Mouse (Mus musculus) heart, adult 8-10 months (tissue): Measurements from ENCODE around the gene Dlgap4. TPM values are rescaled to one million over a fixed set of nuclear protein-coding genes. Genes with fewer than 3 reads are reported as not detected.

Experiments
- DNase-seq: peaks from one replicate; pipeline ENCODE4 v3.0.0; 2022; ENCODE audit warnings: low spot score
- total RNA-seq, 4 experiments: library from RNA; stranded (reverse); gene quantifications; 2 replicates each; pipeline ENCODE4 v1.2.4; 2022

The Dlgap4 gene
- total RNA-seq, 4 experiments from 2014 or later = 29.1 to 42.6 (median 32.1) TPM

DNA sequence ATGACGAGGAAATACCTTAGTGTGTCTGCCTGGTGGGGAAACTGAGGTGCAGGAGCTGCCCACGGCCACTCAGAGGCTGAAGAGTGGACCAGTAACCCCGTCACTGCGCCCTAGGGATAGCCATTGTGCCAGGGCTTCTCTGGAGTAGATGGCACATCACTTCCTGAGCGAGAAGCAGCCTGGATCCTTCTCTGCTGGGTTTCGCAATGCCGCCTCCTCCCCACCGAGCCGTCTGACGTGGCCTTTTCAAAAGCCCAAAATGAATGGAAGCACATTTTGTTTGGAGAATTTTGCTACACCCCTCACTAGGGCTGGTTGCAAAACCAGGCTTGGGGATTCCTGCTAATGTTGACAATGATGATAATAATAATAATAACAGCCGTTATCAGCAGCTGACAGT is 4.0 kb downstream of the Dlgap4 start:
- DNase-seq = peak; percentile 35

DNA sequence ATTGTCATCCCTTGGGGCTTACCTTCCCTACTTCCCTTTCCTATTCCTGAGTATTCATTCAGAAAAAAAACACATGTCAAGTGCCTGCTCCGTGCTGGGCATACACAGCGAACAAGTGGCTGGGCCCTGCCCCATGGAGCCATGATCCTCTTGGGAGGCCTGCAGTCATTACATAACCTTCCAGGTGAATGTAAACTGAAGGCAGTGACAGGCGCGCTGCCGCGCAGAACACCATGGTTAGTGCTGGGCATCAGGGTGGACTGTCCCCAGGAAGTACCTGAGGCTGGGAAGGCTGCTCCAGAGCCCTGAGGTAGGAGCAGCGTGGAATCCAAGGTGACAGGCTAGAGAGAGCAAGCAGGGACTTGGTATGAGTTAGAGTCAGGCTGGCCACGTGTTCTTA is 7.4 kb downstream of the Dlgap4 start:
- DNase-seq = no peak

DNA sequence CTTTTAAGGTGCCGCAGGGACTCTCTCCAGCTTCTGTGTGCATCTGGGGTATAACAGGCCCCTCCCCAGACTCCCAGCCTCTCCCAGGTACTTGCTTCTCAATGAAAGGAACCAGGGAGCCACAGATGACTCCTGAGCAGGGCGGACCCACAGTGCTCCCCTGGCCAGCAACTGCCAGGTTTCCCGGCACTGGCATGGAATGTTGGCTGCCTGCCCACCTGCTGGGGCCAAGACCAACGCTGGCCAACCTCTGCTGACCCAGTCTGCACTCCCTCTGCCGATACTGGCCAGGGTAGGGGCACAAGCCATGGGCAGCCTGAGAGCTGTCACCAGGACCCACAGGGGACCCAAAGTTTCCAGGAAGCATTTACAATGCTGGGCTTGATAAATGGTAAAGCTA is 7.9 kb downstream of the Dlgap4 start:
- DNase-seq = peak; percentile 55

DNA sequence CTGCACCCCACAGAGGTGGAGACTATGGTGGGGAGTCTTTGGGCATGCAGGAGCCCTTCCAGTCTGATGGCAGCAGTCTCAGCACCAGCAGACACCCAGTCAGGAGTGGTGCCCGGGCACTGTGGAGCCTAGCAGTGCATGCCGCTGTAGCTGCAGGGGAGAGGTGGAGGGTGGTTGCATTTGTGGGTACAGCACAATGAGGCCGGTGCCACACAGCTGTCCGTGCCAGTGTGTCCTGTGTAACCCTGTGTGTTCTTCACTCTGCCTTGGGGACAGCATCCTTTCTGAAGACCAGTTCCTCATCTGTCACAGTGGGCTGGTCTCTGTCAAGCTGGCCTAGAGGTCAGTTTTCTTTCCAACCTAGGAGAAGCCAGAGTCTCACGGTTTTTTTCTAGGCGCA is 8.7 kb downstream of the Dlgap4 start:
- no peak for DNase-seq

DNA sequence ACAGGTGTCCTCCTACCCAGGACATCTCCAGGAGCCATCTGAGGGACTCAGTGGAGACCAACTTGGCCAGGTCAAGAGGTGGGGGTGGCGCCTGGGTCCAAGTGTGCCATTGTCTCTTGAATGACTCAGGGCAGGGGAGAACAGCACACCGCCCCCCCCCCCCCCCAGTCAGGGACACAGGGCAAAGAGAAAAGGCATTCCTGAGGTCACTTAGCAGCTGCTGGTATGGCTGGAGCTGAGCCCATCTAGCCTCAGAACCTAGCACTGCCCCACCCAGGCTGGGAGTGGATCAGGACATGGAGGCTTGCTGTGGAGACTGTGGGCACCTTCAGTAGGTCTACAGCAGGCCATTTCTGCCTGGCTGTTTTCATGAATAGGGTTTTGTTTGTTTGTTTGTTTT is 9.7 kb downstream of the Dlgap4 start:
- no peak for DNase-seq

DNA sequence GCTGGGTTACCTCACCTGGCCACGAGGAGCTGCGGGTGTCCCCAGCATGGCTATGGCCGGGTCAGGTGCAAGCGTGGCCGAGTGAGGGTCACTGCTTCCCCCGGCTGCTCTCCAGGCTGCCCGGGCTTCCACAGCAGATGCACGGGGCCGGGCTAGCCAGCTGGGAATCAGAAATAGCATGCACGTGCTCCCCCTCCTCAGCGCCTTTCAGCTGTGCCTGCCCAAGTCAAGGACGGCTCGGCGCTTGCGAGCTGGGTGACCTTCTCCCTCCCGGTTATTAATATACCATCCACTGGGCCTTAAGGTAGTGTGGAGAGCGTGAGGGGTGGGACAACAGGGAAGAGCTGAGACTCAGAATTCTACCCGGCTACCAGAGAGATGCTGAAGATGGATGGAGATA is 11.8 kb downstream of the Dlgap4 start:
- DNase-seq = peak; percentile 35

DNA sequence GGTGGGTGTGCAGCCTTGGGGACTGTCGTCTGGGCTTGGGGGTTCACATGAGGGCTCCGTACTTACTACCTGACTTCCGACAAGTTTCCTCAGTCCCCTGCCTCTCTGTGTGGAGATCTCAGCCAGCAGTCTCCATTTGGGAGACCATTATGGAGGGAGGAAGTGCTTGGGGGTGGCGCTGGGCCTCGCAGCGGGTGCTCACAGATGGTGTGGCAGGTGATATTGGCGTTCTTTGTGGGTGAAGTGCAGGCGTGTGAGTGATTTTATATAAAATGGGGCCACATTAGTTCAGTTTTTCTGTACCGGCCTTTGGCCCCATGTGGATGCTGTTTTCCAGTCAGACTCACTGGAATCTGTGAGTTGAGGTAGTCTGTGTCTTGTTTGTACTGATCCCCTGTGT is 12.6 kb downstream of the Dlgap4 start:
- DNase-seq = no peak

DNA sequence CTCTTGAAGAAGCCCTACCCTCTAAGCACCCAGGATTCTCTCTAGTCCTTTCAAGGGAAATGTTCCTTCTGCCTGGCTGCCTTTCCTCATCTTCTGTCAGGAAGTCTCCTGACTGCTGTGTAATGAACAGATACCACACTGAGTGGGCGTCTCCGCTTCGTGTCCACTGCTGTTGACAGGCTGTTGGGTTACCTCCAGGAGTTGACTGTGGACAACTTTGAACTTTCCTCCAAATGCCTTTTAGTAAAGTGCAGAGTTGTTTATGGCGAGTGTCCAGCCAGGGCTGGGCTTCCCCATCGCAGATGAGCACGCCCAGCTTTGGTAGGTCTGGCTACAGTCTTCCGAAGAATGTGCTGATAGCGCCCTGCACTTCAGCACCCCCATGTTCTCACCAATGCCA is 13.0 kb downstream of the Dlgap4 start:
- DNase-seq = peak; percentile 70

DNA sequence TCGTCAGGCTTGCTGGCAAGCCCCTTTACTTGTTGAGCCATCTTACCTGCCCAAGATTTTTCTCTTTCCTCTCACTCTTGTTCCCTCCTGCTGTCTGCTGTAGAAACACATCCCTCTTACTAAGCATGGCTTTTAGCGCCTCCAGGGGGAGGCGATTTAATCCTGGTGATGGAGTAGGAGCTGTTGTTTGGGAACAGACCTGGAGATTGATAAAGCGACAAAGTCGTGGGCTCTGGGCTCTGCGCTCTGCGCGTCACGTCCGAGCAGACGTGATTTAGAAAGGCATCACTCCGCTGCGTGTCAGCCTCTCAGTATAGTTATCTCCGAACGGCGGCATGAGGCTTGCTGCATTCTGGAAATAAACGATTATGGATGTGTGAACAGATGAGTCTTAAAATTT is 14.4 kb downstream of the Dlgap4 start:
- no peak for DNase-seq

DNA sequence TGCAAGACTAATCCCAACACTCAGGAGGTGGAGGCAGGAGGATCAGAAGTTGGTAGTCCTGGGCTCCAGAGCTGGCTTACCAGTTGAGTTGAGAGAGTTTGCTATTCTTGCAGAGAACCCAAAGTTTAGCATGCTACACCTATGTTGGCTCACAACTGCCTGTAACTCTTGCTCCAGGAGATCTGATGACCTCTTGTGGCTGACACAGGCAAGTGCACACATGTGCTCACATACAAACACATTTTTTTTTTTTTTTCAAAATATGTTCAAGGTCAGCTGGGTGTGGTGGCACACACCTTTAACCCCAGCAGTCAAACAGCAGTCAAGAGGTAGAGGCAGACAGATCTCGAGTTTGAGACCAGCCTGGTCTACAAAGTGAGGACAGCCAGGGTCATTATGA is 16.8 kb downstream of the Dlgap4 start:
- DNase-seq = no peak

DNA sequence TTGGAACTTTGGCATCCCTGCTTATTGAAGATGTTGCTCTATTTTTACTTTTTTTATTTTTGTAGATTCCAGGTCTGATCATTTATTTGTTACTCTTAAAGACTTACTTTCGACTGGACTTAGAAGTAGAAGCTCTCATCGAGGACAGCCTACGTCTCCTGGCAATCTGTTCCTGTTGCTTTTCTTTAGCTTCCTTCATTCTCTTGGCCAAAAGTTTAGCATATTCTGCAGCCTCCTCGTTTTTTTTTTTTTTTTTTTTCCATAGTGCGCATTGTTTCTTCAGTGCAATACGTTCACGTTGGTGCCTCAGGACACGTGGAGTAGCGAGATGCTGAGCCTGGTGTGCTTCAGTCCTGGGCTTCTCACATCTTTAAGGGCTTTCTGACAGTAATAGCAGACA is 19.2 kb downstream of the Dlgap4 start:
- no peak for DNase-seq

DNA sequence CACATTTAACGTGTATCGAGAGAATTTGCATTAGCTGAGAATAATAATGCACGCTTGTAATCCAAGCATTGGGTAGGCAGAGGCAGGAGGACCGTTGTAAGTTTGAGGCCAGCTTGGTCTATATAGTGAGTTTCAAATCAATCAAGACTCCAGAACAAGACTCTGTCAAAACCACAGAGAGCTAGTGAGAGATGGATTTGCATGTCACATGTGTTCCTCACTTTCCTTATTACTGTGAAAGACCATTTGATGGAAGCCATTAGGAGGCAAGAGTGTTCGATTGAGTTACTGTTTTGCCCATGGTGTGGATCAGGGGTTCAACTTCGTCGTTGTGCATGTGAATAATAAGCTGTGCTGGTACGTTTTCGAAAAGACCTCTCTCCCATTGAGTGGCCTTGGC is 21.6 kb downstream of the Dlgap4 start:
- no peak for DNase-seq

DNA sequence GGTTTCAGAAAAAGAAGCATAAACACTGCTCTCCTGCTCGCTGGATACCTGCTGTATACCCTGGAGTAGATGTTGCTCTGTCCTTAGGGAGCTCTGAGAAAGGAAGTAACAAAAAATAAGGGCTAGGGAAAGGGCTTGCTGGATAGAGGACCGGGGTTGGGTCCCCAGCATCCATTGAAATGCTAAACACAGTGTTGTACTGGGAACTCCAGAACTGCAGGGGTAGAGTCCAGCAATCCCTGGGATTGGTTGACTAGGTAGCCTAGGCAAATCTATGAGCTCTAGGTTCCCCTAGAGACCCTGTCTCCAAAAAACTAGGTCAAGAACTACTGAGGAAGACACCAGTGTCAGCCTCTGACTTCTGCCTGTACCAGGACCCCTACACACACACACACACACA is 27.6 kb downstream of the Dlgap4 start:
- DNase-seq = no peak

DNA sequence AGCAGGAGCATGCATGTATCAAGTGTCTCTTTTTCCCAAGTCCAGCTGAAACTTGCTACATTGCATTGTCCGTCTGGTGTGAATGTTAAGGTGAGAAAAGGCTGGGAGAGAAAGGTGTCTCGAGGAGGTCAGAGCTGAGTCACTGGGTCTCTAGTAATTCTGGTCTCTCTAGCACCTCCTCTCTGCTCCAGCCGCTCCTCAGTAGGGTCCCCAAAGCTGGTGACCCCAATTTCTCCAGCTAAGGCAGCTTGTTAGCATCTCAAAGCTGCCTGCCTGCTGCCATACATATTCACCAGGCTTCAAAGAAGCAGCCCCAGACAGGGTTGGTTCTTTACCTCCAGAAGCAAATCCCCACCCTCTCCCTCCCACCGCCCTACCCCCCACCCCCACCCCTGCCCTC is 29.4 kb downstream of the Dlgap4 start:
- DNase-seq = no peak

DNA sequence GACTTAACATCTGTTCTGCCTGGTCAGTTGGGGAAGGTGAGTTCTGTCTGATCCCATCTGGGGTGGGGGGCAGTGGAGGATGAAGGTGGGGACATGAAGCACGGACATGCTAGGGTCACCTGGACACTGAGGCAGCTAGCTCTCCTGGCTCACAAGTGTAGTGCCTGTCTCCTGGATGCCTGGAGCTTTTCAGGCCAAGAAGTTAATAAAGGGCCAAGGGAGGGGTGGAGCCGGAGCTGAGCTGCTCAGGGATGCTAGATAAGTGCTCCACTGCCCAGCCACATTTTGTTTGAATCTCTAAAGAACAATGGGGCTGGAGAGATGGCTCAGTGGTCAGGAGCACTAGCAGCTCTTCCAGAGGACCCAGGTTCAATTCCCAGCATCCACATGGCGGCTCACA is 29.9 kb downstream of the Dlgap4 start:
- DNase-seq = no peak

DNA sequence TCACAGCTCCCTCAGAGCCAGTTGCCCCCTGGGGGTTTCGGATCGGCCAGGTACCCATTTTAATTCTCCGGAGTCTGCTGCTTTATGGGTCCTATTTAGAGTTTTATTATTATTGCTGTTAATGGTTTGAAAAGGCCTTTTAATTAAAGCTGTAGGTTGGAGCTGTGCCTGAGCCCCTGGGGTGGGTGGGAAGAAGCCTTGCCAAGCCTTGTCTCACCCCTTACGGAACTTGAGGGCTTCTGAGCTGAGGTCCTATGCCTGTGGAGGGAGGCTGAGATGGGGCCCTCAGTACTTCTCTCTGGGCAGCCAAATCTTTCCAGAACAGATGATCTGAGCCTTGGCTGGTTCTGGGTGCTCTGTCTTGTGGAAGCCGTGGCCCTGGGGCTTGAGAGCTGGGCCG is 31.6 kb downstream of the Dlgap4 start:
- no peak for DNase-seq

DNA sequence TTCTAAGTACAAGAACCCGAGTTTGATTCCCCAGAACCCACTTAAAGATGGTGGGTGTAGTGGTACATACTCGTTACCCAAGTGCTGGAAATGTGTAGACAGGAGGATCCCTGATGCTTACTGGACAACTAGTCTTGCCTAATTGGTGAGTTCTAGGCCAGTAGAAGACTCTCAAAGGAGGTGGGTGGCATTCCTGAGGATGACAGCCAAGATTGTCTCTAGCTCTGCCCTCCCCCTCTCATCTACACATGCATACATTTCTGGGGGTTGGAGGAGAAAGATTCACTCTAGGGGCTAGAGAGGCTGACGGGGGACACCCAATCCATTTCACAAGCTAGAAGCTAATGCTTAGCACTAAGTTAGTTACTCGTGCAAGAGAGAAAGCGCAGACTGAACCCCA is 33.4 kb downstream of the Dlgap4 start:
- no peak for DNase-seq

DNA sequence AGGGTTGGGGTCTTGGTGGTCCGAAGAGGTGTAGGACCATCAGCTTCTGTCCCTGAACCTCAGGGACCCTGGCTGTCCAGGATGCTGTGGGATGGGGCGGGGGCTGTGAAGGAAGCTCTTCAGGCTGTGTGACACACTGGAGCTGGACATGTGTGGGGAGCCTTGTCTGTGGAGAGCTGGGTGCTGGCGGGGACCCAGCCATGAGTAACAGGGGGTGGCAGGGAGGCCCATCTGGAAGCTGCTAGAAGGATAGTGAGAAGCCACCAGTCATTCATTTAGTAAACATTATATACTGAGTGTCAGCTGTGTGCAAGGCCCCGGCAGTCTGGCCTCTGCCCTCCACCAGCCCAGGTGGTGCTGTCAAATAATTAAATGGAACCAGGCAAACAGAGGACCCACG is 34.5 kb downstream of the Dlgap4 start:
- DNase-seq = no peak

DNA sequence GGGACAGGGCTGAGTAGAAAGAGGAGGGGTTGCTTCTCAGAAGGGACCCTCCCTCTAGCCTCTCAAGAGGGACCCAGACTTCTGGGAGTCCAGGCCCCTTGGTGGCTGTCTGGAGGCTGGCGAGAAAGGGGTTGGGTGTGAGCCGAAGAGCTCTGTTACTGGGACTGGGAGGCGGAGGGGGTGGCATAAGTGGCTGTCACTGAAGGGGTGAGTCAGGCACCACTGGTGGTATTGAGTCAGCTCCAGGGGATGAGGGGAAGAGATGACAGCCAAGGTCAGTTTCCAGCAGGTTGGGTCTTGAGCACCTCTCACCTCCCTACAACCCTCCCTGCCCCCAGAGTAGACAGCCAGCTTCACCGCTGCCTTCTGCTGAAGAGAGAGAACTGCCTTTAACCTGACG is 35.9 kb downstream of the Dlgap4 start:
- DNase-seq = no peak

DNA sequence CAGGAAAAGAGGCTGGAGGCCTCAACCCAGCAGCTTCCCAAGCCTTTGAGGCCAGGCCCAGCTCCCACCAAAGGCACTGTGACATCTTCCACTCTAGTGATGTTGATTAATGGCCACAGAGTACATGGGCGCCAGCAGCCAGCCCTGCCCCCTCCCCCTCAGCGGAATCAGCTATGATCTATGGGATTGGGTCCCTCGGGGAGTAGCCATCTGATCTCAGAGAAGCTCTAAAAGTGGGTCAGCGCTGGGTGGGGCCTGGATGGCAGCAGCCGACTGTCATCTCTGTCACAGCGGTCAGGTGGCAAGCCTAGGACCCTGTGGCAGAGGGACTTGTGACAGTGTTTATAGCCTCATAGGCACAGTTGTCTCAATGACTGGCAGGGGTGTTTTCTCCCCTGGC is 37.5 kb downstream of the Dlgap4 start:
- no peak for DNase-seq

DNA sequence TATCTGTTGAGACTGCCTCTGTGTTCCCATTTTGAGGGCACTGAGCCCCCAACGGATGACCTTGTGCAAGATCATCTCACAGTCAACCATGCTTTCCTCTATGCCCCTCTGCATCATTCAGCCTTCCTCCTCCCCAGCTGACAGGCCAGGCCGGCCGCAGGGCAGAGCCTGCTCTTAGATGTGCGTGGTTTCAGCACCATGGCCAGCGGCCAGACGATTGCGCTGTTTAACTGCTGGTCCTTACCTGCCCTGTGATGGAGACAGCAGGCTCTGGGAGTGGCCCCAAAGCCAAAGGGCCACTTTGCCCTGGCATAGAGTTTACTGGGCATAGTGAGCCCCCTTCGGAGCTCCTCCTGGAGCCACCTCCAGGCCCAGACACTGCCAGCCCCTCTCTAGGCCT is 39.3 kb downstream of the Dlgap4 start:
- no peak for DNase-seq

DNA sequence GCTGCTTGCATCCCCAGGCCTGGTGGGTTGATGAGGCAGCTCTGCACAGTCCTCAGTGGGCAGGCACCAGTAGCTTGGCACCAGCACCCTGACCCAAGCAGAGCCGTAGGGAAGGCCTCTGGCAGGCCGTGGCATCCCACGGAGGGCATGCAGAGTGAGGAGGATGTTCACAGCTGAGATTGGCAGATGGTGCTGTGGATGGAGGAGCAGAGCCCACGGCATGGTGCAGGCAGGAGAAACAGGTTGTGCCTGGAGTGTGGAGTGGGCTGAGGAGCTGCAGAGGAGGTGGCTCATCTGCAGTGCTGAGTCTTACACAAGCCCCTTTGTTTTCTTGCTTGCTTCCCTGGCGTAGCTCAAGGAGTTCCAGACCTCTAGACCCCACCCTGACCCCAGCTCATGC is 40.6 kb downstream of the Dlgap4 start:
- no peak for DNase-seq

DNA sequence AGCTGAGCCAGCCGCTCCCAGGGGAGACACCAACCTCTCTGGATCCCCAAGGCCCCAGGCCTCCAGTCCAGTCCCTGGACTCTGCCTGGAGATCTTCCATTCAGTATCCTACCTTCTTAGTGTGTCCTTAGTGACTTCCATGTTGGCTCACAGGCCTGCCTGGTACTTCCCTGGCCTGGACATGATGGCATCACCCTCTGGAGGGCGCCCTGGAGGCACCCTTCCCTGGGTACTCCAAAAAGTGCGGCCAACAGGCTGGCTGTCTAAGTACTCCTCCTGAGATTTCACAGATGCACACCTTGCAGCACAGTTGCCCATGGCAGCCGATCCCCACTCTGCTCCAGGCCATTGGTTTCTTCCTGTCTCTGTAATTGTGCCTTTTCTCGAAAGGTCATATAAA is 42.1 kb downstream of the Dlgap4 start:
- no peak for DNase-seq

DNA sequence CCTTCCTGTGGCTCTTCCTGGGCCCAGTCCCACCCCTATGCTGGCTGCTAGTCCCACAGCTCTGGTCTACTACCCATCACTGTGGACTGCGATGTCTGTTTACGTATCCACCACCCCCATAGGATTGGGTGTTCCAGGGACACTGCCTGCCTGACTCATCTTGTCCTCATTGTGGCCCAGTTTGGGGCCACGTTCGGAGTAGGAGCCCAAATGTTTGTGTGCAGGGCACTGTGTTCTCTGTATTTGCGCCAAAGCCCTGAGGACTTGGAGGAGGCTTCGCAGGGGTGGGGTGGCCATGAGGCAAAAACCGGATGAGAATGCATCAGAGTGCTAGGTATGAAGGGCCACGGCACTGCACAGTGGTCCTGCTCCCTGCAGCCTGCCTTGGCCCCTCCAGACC is 44.0 kb downstream of the Dlgap4 start:
- no peak for DNase-seq

DNA sequence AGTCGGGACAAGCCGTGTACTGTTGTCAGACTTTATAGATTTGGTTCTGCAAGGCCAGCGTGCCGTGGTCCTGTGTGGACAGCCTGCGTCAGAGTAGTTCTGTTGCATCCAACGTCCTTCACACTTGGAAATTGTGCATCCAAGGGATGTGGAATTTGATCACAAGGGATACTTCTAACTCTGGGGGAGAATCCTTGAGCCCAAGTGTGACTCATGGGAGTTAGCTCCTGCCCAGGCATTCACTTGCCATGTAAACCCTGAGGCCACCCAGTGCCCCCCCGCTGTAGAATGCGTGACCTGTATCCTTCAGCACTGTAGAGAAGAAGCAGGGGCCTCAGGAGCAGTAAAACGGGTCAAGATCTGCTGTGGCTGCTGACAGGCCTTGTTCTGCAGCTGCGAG is 44.7 kb downstream of the Dlgap4 start:
- no peak for DNase-seq
